Mouse (Mus musculus) G1E-ER4 (cell line): ENCODE results near the gene Hoxa9. TPM values are rescaled to one million over a fixed set of nuclear protein-coding genes. Genes with fewer than 3 reads are reported as not detected.

Experiments used
- GATA1 ChIP-seq: IDR thresholded peaks from one replicate; pipeline ENCODE4 v1.8.0; 2012; ENCODE audit warnings: low read length, inconsistent platforms
- polyA plus RNA-seq: library from polyadenylated mRNA; stranded (reverse); fragments of >175 nt; gene quantifications from 2 replicates; pipeline ENCODE4 v1.2.3, GENCODE M21; 2012

Gene Hoxa9
- polyA plus RNA-seq, 1 experiment, result not detected

DNA sequence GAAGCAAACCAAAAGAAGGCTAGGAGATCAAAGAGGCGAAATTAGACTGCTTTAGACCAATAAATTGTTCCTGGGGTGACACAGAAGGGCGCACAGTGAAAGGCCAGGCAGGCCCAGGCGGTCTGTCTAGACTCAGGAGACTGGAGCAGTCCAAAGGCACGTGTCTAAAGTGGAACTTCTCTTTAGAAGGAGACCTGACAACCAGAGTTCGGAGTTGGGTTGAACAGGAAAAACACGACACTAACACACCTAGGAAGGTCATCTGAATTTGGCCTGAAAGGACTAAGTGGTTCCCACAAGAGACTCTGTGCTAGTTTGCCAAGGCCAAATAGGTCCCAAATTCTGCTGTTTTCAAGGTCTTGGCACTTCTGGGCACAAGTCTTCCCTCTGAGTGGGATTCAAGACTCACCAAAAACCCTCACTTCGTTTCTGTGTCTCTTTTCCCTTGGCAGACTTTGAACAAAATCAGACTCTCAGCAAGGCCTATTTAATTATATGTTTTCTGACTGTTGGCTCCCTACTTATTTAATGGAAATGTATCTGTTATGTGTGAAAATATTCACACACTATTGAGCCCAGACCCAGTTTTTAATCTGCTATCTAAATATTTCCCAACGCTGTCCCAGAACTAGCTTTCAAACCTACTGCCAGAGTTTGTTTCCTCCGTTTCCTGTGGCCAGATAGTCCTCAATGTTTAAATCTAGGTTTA lies 11.5 kb downstream of the Hoxa9 start:
- TF ChIP-seq GATA1, result no peak

DNA sequence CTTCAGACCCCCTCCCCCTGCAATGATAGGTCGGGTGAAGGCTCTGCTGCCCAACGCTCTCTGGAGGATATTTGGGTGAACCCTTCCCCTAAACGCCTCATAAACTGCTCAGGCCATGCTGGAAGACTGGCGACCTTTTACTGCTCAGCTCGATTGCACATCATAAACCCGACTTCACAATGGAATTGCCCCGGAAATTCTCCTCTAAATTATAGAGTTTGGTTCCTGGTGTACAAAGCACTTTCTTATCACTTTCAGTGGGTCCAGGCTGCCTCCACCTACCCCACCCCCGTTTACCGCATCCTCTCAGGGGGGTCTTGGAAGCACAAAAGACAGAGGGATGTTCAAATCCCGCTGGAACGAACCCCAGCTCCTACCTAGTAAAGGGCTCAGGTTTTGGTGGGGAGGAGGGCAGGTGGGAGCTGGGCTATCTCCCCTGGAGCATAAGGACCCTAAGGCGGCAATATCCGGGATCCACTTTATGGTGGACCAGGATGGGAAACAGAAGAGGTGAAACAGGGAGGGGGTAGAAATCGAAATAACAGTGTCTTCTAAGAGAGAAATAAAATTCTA lies 12.2 kb downstream of the Hoxa9 start:
- no peak for TF ChIP-seq GATA1

DNA sequence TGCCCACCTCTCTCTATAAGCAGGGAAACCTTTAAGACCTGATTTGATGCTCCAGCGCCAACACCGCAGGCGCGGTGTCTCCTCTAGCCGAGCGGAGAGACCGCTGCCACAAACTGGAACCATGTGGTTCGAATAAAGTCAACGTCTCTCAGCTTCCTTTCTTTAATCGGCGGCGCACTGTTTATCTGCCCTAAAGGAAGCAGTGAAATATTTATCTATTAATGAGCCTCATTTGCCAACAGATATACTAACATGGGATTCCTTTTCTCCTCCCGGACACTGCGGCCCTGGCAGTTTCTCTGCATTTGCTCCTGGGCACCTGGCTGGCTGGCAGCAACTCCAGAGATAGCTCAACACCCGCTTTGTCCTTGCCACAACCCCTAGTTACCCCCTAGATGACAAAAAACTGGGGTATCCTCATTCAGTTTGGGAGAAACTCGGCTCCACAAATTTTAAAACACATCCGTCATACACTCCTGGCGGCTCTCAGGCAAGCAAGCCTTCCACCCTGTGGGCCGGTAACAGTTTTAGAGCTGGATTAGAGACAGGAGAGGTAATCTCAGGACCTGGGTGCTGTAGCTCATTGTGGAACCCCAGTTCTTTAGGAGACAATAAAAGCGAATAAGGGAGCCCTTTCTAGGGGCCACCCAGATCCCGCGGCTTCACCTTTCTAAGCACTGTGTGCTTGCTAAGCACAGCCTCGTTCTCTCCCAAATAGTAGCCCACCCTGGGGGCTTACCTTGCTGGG lies 12.8 kb downstream of the Hoxa9 start:
- TF ChIP-seq GATA1, result no peak

DNA sequence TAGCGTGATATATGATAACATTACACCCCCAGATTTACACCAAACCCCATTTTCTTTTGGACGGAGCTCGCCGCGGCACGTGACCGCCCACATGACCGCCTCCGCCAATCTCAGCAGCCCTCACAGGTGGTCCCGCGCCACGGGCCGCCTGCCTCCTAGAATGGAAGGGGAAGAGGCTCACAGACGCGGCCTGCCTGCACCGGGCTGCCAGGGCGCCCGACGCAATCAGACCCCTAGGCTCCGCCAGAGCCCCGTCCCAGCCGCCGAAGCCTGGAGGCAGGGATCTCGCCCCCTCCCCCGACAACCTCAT lies 13.5 kb downstream of the Hoxa9 start:
- no peak for TF ChIP-seq GATA1

DNA sequence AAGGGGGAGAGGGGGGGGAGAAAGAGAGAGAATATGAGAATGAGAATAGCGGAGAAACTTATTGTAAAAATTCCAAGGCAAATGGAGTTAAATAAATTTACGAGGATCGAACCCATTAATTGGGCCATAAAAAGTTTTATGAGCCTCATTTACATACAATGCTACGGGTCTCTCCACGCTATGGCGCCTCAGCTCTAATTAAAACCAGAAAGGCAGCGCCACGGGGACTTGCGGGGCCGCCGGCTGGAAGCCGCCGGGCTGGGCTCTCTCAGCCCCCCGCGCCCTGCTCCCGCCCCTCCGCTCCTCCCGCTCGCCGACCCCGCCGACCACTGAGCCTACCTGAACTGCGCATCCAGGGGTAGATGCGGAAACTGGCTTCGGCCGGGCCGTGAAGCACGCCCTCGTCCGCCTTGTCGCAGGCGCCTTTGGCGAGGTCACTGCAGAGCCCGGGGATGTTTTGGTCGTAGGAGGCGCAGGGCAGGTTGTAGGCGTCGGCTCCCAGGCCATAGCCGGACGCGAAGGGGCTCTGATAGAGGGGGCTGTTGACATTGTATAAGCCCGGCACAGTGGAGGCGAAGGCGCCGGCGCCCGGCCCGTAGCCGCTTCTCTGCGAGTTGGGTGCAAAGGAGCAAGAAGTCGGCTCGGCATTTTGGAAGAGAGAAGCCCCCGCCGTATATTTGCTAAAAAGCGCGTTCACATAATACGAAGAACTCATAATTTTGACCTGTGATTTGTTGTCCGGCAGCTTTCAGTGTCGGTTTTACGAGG lies 14.0 kb downstream of the Hoxa9 start:
- TF ChIP-seq GATA1, result no peak

DNA sequence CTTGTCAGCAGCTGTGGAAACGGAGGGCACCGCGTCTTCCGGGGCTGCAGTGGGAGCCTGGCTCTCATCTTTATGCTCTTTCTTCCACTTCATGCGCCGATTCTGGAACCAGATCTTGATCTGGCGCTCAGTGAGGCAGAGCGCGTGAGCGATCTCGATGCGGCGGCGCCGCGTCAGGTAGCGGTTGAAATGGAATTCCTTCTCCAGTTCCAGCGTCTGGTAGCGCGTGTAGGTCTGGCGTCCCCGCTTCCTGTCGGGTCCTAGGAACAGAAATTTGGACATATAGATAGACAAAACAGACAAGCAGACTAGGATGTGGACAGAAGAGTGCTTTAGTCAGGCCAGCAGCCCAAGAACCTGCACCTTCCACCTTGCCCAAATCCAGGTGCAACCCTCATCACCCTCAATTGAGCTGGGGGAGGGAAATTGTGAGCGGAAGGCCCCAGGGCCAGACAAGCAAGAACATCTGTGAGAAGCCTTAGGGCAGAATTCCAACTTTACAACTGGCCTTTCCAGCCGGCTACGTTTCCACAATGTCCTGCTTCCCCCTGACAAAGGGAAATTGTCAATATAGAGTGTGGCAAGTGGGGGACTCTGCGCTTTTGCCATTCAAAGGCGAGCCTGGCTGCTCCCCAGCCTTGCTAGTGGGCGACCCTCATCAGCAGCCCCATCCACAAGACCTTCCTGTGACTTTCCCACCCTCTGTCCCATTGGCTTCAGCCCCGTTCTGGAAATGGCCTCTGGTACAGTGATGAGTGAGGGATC lies 14.9 kb downstream of the Hoxa9 start:
- no peak for TF ChIP-seq GATA1

DNA sequence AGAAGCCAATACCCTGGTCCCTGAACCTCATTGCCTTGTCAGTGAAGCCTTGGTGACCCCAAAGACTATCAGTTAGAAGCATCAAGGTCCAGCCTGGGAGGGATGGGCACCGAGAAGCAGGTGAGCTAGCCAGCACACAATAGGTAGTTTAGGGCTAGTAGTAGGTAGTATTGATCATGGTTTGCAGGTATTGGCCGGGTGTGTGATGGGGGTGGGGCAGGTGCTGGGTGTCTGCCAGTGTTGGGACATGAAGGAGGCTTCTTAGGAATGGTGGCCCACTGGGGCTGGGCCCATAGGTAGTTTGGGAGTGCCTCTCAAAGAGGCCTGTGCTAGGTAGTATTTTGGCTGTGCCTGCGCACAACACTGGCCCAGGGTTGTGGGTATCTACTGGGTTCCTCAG lies 15.8 kb downstream of the Hoxa9 start:
- TF ChIP-seq GATA1, result no peak

DNA sequence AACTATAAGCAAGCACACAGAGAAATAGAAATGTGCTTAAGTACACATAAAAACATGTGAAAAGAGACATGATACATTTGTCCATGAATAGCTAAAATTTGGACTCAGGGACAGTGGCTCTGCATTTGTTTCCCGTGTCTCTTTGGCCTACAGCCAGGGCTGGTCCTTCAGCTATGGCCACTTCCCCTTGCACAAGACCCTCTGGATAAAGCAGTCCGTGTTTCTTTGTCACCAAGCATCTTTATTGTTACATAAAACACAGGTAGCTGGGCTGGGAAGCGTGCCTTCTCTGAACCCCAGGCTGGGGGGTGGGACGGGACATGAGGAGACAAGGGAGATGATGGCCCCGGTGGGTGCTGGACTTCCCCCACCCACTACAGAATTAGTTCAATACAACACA lies 16.6 kb downstream of the Hoxa9 start:
- no peak for TF ChIP-seq GATA1

DNA sequence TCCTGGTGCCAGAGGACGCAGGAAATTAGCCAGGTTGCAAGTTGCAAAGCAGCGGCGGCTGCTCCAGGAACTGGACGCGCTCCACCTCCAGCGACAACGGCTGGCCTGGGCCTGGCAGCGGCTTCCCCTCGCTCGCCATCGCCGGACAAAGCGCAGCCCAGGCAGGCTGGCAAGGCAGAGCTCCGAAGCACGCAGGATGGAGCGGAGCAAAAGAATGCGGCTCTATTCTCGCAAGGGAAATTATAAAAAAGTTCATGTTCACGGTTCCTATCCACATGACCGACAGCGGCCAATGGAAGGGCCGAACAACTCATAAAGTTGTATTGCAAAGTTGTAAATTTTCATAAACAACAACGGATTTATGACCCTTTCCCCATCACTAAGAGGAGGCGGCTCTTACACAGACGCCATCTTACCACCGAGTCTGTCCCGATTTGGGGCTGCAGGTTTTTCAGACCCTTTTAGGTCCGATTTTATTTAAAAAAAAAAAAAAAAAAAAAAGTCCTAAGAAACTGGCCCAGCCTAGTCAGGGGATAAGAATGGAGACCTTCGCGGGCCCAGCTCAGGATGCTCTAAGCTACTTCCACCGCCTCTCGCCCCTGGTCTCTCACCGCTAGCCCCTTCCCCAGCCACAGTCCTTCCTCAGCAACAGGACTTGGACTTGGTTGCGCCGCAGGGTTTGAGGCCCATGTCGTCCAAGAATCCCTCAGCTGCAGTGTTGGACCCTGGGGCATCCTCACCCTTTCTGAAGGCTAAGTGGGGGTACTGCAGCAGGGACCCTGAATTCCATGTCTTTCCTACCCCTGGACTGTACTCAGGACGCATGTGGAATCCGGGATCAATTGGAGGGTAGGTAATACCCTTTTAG lies 17.5 kb downstream of the Hoxa9 start, which contains the start of the genes Hoxa3 and Gm28308:
TSS of gene Hoxa3 (minus strand) at position 218 of the 868 bp plus-strand sequence.
TSS of gene Gm28308 (minus strand) at position 221 of the 868 bp plus-strand sequence.
- TF ChIP-seq GATA1, result no peak

DNA sequence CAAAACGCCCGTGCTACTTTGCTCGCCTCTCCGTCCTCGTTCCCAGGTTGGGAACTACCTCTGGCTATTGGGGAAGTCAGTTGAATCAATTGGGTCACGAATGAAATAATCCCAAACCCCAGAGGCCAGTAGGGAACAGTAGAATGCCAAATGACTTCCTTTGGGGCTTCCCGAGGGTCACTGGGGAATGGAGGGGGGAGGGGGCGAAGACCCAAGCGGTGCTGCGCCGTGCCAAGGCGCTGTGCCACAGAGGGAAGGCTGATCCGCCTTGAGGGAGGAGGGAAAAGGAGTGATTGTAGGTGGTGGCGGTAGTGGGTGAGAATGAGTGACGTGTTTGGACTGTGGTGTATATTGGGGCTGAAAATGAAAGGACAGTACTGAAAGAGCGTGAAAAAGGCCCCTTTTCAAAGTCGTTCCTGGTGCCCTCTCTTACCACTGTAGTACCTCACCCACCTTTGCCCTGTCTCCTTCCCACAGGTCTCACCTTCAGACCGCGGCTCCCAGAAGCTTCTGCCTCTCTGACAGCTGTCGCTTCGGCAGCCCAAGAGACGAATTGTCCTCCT lies 18.3 kb downstream of the Hoxa9 start:
- TF ChIP-seq GATA1, result no peak

DNA sequence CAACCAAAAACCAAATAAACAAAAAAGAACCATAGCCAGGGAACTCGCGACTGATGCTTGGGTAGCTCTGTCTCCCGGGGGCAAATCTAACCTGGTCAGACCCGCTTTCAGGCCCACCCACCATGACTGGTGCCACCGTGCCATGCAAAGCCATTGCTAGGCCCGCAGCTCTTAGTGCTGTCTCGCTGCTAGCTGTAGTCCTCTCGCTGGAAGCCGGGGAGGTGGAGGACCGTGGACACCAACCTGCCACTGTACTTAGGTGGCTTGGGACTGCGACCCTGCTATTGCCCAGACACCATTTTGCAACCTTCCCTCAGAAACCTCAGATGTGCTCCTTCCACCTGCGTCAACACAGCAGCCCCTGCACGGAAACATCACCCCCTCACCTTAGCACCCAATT lies 18.9 kb downstream of the Hoxa9 start:
- no peak for TF ChIP-seq GATA1

DNA sequence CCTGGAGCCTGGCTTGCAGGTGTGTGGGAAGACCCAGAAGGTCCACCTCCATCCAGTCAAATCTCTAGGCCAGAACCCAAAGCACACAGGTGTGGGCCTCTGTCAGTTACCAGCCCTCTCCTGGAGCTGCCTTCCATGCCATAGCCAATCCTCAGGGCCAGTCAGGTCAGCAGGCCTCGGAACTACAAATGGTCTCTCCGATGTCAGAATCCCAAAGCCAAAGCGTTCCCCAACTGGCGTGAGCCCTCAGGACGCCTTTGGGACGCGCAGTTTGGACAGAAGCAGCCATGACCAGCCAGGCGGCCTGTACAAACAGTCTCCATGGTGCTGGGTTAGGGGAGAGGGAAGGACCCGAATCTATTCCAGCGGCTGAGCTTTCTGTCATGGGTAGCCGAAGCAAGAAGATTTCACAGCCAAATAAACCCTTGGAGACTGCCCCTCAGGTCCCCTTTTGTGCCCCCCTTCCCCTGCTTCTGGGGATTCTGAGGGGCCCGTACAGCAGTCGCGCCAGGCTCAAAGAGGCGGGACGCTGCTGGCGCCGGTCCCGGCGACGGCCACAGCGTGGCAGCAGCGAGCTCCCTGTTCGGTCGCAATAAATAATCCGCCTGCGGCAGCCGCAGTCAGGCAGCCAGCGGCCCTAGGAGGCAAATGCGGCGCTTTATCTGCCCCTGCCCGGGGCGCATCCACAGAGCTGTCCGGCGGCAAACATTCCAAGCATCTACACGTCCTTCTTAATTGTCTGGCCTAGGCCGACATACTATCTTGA lies 19.5 kb downstream of the Hoxa9 start:
- no peak for TF ChIP-seq GATA1

DNA sequence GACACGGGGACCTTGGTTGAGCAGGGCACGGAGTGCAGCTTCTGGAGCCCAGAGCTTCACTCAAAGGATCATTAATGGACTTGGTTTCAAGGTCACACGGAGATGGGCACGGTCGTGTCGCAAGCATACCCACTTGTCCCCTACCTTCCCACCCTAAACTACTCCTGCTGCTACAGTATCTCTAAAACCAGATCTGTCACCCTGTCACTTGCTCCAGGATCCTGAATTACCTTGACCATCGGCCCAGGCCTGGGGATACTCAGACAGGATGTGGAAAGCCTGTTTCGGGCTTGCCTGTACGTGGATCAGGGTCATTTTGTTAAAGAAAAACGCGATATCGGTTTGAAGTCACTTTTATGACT lies 21.2 kb downstream of the Hoxa9 start:
- no peak for TF ChIP-seq GATA1
